Mouse (Mus musculus) forebrain, embryonic 14.5 days (tissue): ENCODE results near the gene Itga9. TPM values are rescaled to one million over a fixed set of nuclear protein-coding genes. Genes with fewer than 3 reads are reported as not detected.

Experiments used
- ATAC-seq: fragments of 200-750 bp; cut with Nextera tagmentation; 2 replicates; pipeline ENCODE4 v1.8.0; 2017; ENCODE audit warnings: mild to moderate bottlenecking, moderate library complexity
- DNase-seq: peaks from one replicate; pipeline ENCODE4 v3.0.0-alpha.2; 2015; ENCODE audit warnings: low spot score
- H3K27ac ChIP-seq: fragments of 300-500 bp; sonication (generic); 2 replicates; pipeline ENCODE4 v1.5.1; 2014; ENCODE audit warnings: low read depth, mild to moderate bottlenecking, control low read depth, low read length, moderate library complexity
- H3K27me3 ChIP-seq: fragments of 300-500 bp; sonication (generic); replicated peaks from 2 replicates; pipeline ENCODE4 v1.6.1; 2014; ENCODE audit warnings: low read length, control low read depth, mixed read lengths; ENCODE audit not compliant: control insufficient read depth, insufficient read depth
- H3K36me3 ChIP-seq: fragments of 300-500 bp; sonication (generic); 2 replicates; pipeline ENCODE4 v1.6.1; 2014; ENCODE audit warnings: low read length, control low read depth; ENCODE audit not compliant: control insufficient read depth, insufficient read depth
- H3K4me1 ChIP-seq: fragments of 300-500 bp; sonication (generic); 2 replicates; pipeline ENCODE4 v1.6.1; 2014; ENCODE audit warnings: antibody characterized with exemption, low read length, control low read depth; ENCODE audit not compliant: control insufficient read depth, insufficient read depth
- H3K4me2 ChIP-seq: fragments of 300-500 bp; sonication (generic); 2 replicates; pipeline ENCODE4 v1.6.1; 2014; ENCODE audit warnings: mild to moderate bottlenecking, control low read depth, low read length
- H3K4me3 ChIP-seq: fragments of 300-500 bp; sonication (generic); 2 replicates; pipeline ENCODE4 v1.5.1; 2014; ENCODE audit warnings: low read depth, low read length, control low read depth
- H3K9ac ChIP-seq: fragments of 300-500 bp; sonication (generic); 2 replicates; pipeline ENCODE4 v1.6.1; 2014; ENCODE audit warnings: mild to moderate bottlenecking, low read length, control low read depth, moderate library complexity
- H3K9me3 ChIP-seq: fragments of 300-500 bp; sonication (generic); replicated peaks from 2 replicates; pipeline ENCODE4 v1.6.1; 2016; ENCODE audit warnings: low read length, control low read depth, mixed read lengths; ENCODE audit not compliant: control insufficient read depth
- WGBS: fragments of 180-500 bp; shearing (Covaris S2); extraction: QIAGEN DNeasy Blood & Tissue Kit; methylation state at CpG from one replicate; pipeline ENCODE4 v1.1.7; 2014; 5-methylcytosine and 5-hydroxymethylcytosine counted together
- polyA plus RNA-seq: library from polyadenylated mRNA; unstranded; fragments of >200 nt; fragmentation: Nextera tagmentation; extraction: Ambion mirVana; gene quantifications from 2 replicates; pipeline ENCODE4 v1.2.1, GENCODE M21; 2014

The Itga9 gene
- polyA plus RNA-seq, 1 experiment from 2014 or later = 0.88 TPM

- Histone ChIP-seq H3K36me3 (no peaks in the 10 kb centered on the region), H3K4me2 (peak overlapping the region; percentile 38), H3K27me3 (no peaks in the 10 kb centered on the region), H3K9ac (peak overlapping the region; percentile 41; the same call in 1 of the 2 replicates), H3K27ac (no peak overlapping the region), H3K4me3 (no peak overlapping the region), H3K9me3 (no peaks in the 10 kb centered on the region), H3K4me1 (peaks cover 9% of the 10 kb centered on the region)
- DNase-seq = no peak
- WGBS = 58% methylated on average over 3 of the region's 3 CpGs
- no peak for ATAC-seq
These were observed 215.7 kb downstream of the Itga9 start for GRCm38 (mm10) chr9:118822186-118822555.

GRCm38 (mm10) chr9:118822581-118822980 lies 216.1 kb downstream of the Itga9 start:
- no peaks in the 10 kb centered on the region for H3K27me3 ChIP-seq
- H3K27ac ChIP-seq = no peak overlapping the region
- no peak overlapping the region for H3K9ac ChIP-seq
- H3K4me3 ChIP-seq = no peak overlapping the region
- H3K36me3 ChIP-seq = no peaks in the 10 kb centered on the region
- ATAC-seq = no peak
- no peak overlapping the region for H3K4me2 ChIP-seq
- no peak for DNase-seq
- H3K4me1 ChIP-seq = peaks cover 9% of the 10 kb centered on the region
- no peaks in the 10 kb centered on the region for H3K9me3 ChIP-seq
- 100% methylated on average over 2 of the region's 2 CpGs for WGBS

DNA sequence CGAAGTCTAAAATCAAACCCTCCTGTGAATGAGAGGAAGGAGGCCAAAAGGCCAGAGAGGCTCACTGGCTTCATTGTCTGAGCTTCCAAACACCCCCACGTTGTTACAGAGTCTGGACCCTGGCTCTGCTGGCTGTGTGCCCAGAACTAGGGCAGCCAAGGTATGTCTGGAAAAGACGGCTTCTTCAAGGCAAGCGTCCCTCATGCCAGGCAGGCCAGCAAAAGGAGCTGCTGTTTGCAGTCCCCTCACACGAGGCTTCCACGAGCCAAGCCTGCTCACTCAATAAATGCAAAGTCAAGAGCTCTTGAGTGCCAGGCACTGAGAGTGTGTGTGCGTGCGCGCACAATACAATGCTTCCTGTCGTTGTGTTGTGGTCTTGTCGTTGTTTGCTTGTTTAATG lies 224.6 kb downstream of the Itga9 start:
- 46% methylated on average over 11 of the region's 11 CpGs for WGBS

GRCm38 (mm10) chr9:118832533-118832932 lies 226.0 kb downstream of the Itga9 start:
- 92% methylated on average over 3 of the region's 3 CpGs for WGBS
- no peaks in the 10 kb centered on the region for H3K9me3 ChIP-seq
- no peak overlapping the region for H3K9ac ChIP-seq
- H3K4me1 ChIP-seq = peaks cover 7% of the 10 kb centered on the region; the same call in 1 of the 2 replicates
- H3K36me3 ChIP-seq = no peaks in the 10 kb centered on the region
- H3K27ac ChIP-seq = no peak overlapping the region
- DNase-seq (no peak), ATAC-seq (no peak)
- H3K27me3 ChIP-seq = no peaks in the 10 kb centered on the region
- H3K4me3 ChIP-seq = no peak overlapping the region
- H3K4me2 ChIP-seq = no peak overlapping the region

More for the DNA sequence above, 224.6 kb downstream of the Itga9 start:
- Histone ChIP-seq H3K4me2 (no peak overlapping the region), H3K9me3 (no peaks in the 10 kb centered on the region), H3K9ac (no peak overlapping the region), H3K4me1 (peaks cover 7% of the 10 kb centered on the region; the same call in 1 of the 2 replicates), H3K4me3 (no peak overlapping the region), H3K36me3 (no peaks in the 10 kb centered on the region), H3K27ac (no peak overlapping the region), H3K27me3 (no peaks in the 10 kb centered on the region)
- DNase-seq (peak; percentile 64), ATAC-seq (peak; percentile 44; the same call in 1 of the 2 replicates)

DNA sequence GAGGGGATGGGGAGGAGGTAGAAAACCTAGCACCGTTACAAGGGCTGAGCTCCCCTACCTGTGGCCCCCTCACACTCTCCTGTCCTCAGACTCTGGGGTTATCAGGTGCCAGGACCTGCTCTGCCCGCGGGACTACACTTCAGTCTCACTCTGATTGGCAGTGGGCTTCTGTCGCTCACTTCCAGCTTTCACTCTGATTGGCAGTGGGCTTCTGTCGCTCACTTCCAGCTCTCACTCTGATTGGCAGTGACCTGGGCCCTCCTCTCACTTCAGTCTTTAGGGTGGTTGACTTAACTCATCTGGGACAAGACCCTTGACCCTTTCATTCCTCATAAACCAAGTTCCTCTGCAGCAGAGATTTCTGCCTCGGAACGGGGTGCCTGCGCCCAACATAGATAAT lies 226.9 kb downstream of the Itga9 start:
- no peak overlapping the region for H3K27ac ChIP-seq

DNA sequence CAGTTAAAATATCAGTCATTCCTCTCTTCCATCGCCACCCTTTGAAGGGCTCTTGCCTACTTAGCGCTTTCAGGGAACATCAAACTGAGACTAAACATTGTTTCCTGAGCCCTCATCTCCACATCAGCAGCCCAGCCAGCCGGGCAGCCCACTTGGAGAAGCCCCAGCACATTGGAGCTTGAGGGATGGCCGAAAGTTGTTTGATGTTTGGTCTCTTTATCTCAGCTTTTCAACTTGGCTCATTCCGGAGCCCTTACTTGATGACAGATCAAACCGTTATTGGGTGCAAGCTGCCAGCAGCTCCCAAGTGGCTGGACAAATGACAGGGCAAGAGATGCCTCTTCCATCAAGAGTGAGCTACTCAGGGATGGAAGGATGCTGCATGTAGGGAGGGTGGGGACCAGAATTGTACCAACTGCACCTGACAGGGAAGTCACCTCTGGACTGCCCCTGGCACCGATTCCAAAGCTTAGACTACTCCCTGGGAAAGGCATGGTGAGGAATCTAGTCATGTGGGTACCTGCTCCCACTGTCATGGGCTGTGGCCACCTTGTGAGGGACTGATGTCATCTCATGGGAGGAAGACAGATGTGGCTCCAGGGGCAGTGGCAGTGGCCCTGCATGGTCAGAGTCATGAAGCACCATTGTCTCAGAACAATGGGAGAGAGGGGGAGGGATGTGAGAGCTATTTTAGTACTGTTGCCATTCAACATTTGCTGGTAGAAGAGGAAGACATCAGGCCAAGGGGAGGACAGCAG lies 232.6 kb downstream of the Itga9 start:
- DNase-seq = no peak
- no peaks in the 10 kb centered on the region for H3K4me1 ChIP-seq
- H3K4me2 ChIP-seq = no peak overlapping the region
- H3K4me3 ChIP-seq = no peak overlapping the region
- ATAC-seq = no peak
- no peaks in the 10 kb centered on the region for H3K36me3 ChIP-seq
- H3K27ac ChIP-seq = no peak overlapping the region
- H3K9me3 ChIP-seq = no peaks in the 10 kb centered on the region
- 88% methylated on average over 7 of the region's 7 CpGs for WGBS
- no peaks in the 10 kb centered on the region for H3K27me3 ChIP-seq
- H3K9ac ChIP-seq = no peak overlapping the region

More for the DNA sequence above, 226.9 kb downstream of the Itga9 start:
- Histone ChIP-seq H3K36me3 (no peaks in the 10 kb centered on the region), H3K4me1 (peaks cover 7% of the 10 kb centered on the region; the same call in 1 of the 2 replicates), H3K9me3 (no peaks in the 10 kb centered on the region), H3K4me3 (no peak overlapping the region), H3K4me2 (no peak overlapping the region), H3K27me3 (no peaks in the 10 kb centered on the region), H3K9ac (no peak overlapping the region)
- no peak for ATAC-seq
- WGBS = 74% methylated on average over 8 of the region's 8 CpGs
- no peak for DNase-seq

- H3K4me2 ChIP-seq = no peak overlapping the region
- no peak overlapping the region for H3K4me3 ChIP-seq
- H3K27me3 ChIP-seq = no peaks in the 10 kb centered on the region
- H3K9ac ChIP-seq = no peak overlapping the region
- H3K27ac ChIP-seq = no peak overlapping the region
- ATAC-seq (no peak), DNase-seq (no peak)
- H3K9me3 ChIP-seq = no peaks in the 10 kb centered on the region
- H3K36me3 ChIP-seq = no peaks in the 10 kb centered on the region
- no peaks in the 10 kb centered on the region for H3K4me1 ChIP-seq
- WGBS = 91% methylated on average over 6 of the region's 6 CpGs
These were observed 234.8 kb downstream of the Itga9 start for GRCm38 (mm10) chr9:118841247-118841646.

DNA sequence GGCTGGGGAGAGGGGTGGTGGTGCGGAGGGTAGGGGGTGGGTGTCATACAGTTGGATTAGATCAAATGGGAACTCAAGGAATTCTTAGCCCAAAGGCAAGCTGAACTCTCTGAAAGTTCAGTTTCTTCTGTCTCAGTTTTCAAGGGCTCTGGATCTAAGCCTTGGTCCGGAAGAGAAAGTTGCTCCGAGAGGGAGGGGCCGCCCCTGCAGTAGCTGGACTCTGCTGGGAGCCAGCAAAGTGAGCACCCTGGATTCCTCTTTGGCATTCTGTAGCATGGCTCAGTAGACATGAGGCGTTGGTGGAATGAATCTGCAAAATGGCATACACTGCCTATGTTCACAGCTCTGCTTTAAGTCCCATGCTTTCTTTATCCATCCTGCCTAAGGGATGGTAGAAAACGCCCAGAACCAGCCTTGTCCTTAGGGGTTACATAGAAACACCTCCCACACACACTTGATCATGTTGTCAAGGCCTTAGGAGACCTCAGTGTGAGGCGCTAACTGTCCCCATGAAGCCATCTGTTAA lies 235.5 kb downstream of the Itga9 start:
- no peaks in the 10 kb centered on the region for H3K9me3 ChIP-seq
- H3K36me3 ChIP-seq = no peaks in the 10 kb centered on the region
- WGBS = 91% methylated on average over 7 of the region's 7 CpGs

GRCm38 (mm10) chr9:118843711-118844110 lies 237.2 kb downstream of the Itga9 start:
- Histone ChIP-seq H3K27me3 (no peaks in the 10 kb centered on the region), H3K4me2 (no peak overlapping the region), H3K27ac (no peak overlapping the region), H3K9ac (no peak overlapping the region), H3K9me3 (no peaks in the 10 kb centered on the region), H3K36me3 (no peaks in the 10 kb centered on the region), H3K4me1 (no peaks in the 10 kb centered on the region), H3K4me3 (no peak overlapping the region)
- WGBS = 88% methylated on average over 5 of the region's 5 CpGs
- no peak for ATAC-seq
- DNase-seq = no peak

More for the DNA sequence above, 235.5 kb downstream of the Itga9 start:
- ATAC-seq (no peak), DNase-seq (no peak)
- H3K27ac ChIP-seq = no peak overlapping the region
- no peaks in the 10 kb centered on the region for H3K4me1 ChIP-seq
- H3K4me2 ChIP-seq = no peak overlapping the region
- no peak overlapping the region for H3K9ac ChIP-seq
- no peak overlapping the region for H3K4me3 ChIP-seq
- no peaks in the 10 kb centered on the region for H3K27me3 ChIP-seq
